Mouse (Mus musculus) heart, adult 2 months (tissue): ENCODE data around the gene Sectm1a. TPM values are rescaled to one million over a fixed set of nuclear protein-coding genes. Genes with fewer than 3 reads are reported as not detected.
A peak's percentile ranks its signal among the peaks of the same experiment; 100 is the strongest.

Experiments
- DNase-seq, 2 experiments: peaks; one replicate each; pipeline ENCODE4 v3.0.0; 2021
- H3K27ac ChIP-seq: fragments of 200-600 bp; 2 replicates; pipeline ENCODE4 v1.8.1; 2022
- H3K27me3 ChIP-seq: fragments of 200-500 bp; 2 replicates; pipeline ENCODE4 v1.6.1; 2012; ENCODE audit warnings: mild to moderate bottlenecking, low read length, inconsistent platforms, mixed read lengths; ENCODE audit not compliant: control insufficient read depth, insufficient read depth
- H3K36me3 ChIP-seq: fragments of 200-500 bp; 2 replicates; pipeline ENCODE4 v1.6.1; 2012; ENCODE audit warnings: low read length, inconsistent platforms; ENCODE audit not compliant: control insufficient read depth, insufficient read depth
- H3K4me1 ChIP-seq: fragments of 200-500 bp; 2 replicates; pipeline ENCODE4 v1.6.1; 2011; ENCODE audit warnings: low read length; ENCODE audit not compliant: control insufficient read depth, insufficient read depth
- H3K4me3 ChIP-seq: fragments of 200-600 bp; 2 replicates; pipeline ENCODE4 v1.8.1; 2022
- H3K79me2 ChIP-seq: fragments of 200-500 bp; replicated peaks from 2 replicates; pipeline ENCODE4 v1.6.1; 2012; ENCODE audit warnings: mild to moderate bottlenecking, inconsistent platforms, low read length, moderate library complexity, mixed read lengths; ENCODE audit not compliant: control insufficient read depth, insufficient read depth
- H3K9ac ChIP-seq: fragments of 200-500 bp; 2 replicates; pipeline ENCODE4 v1.6.1; 2012; ENCODE audit warnings: low read depth, mild to moderate bottlenecking, control low read depth, inconsistent platforms, low read length, mixed read lengths
- CTCF ChIP-seq: fragments of 200-600 bp; IDR thresholded peaks from 2 replicates; pipeline ENCODE4 v1.8.1; 2022; ENCODE audit warnings: antibody characterized with exemption, mild to moderate bottlenecking, moderate library complexity
- EP300 ChIP-seq: fragments of 200-500 bp; IDR thresholded peaks from 2 replicates; pipeline ENCODE4 v1.6.1; 2011; ENCODE audit warnings: low read depth, low read length, control low read depth; ENCODE audit not compliant: insufficient read depth
- POLR2A ChIP-seq: fragments of 200-500 bp; IDR thresholded peaks from 2 replicates; pipeline ENCODE4 v1.6.1; 2011; ENCODE audit warnings: mild to moderate bottlenecking, low read depth, low read length, control low read depth; ENCODE audit not compliant: insufficient read depth
- whole genome bisulfite sequencing: fragments of 180-500 bp; shearing (Covaris S2); methylation state at CpG from one replicate; pipeline ENCODE4 v1.1.7; 2018; 5-methylcytosine and 5-hydroxymethylcytosine counted together
- intact Hi-C: fragments of 180-260 bp; cut with DNase I; formaldehyde crosslinking; loops from one replicate; pipeline ENCODE4 v1.15.1; 2025
- long read RNA-seq: library from polyadenylated mRNA; stranded (forward); transcript quantifications from one replicate; pipeline ENCODE4 v2.0.0, GENCODE M21; 2021
- polyA plus RNA-seq: library from polyadenylated mRNA; depleted of rRNA; stranded (reverse); fragments of >200 nt; gene quantifications from 2 replicates; pipeline ENCODE4 v1.2.3, GENCODE M21; 2012; rRNA removed
- total RNA-seq, 2 experiments: library from RNA; stranded (reverse); gene quantifications; 2 replicates each; pipeline ENCODE4 v1.2.3; 2021

Sectm1a gene
- total RNA-seq (not detected), polyA plus RNA-seq (not detected in 2 replicates)
- long read RNA-seq, result 0 reads

DNA sequence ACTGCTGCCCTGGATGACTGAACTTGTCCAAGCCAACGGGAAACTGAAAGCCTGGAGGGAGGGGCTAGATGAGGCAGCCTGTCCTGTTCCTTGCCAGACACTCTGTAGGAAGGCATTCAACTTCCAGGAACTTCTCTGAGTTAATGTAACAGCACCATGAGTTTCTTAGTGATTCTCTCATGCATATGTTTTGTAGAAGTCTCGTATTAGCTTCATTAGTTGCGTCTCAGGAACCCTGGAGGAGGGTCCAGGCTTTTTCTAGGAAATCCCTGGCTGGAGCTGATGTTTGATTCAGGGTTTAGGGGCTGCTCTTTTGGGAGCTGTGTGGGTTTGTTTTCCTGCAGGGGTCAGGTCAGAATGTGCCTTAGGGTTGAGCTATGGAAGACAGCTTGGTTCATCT, at the start of gene Sectm1a:
Sectm1a (minus strand) TSS at position 101 of the 400 bp plus-strand sequence.
- no peak within 1 kb of the TSS for H3K4me3 ChIP-seq
- intact Hi-C loops, result no loop called here
- TF ChIP-seq POLR2A (no peak), EP300 (no peak), CTCF (no peak)
- DNase-seq, result no peak
- WGBS, result 72% methylated on average over 3 of the region's 3 CpGs
- H3K4me1 ChIP-seq, result no peaks in the 10 kb centered on the region
- no peaks in the 10 kb centered on the region for H3K27me3 ChIP-seq
- no peaks in the 10 kb centered on the region for H3K79me2 ChIP-seq
- no peak within 1 kb of the TSS for H3K27ac ChIP-seq
- H3K9ac ChIP-seq, result no peak within 1 kb of the TSS
- H3K36me3 ChIP-seq, result no peaks in the 10 kb centered on the region

DNA sequence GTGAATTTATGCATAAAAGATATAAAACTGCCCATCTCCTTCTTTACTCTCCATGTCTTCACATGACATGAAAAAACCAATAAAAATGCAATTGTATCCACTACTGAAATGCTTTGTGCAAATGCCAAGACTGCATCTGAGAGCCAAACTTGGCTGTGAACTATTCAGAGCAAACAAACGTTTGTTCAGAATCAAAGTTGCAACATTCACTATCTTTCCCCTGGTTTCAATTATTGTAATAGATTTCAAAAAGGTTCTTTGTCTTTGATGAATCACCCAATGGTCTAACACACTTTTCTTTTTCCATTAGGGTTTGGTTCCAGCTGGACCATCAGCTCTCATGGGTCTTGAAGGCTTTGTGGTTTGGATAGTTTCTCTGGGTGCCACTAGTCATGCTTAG, 48.6 kb upstream of the Sectm1a start:
- no peak overlapping the region for H3K4me3 ChIP-seq
- H3K79me2 ChIP-seq, result no peaks in the 10 kb centered on the region
- no peak overlapping the region for H3K9ac ChIP-seq
- no peak for DNase-seq
- TF ChIP-seq CTCF (no peak), POLR2A (no peak), EP300 (no peak)
- H3K27ac ChIP-seq, result no peak overlapping the region
- intact Hi-C loops, result no loop called here
- H3K36me3 ChIP-seq, result no peaks in the 10 kb centered on the region
- H3K27me3 ChIP-seq, result no peaks in the 10 kb centered on the region
- WGBS, result 62% methylated on average over 1 of the region's 1 CpGs
- no peaks in the 10 kb centered on the region for H3K4me1 ChIP-seq

DNA sequence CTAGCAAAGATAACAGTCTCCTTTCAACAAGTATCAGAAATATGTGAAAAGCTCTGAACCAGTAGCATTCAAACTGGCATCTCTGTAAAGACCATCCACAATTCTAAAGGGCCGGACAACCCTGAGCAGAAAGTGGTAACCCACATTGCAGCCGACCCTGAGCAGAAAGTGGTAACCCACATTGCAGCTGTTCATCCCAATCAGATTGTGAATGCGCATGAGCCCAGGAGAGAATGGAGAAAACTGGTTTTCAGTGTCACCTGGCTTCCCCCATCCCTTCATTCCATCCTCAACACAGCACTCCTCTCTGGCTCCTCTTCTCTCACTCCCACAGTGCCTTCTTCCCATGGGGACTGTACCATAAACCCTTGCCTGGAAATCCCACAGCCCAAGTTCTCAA, 46.4 kb upstream of the Sectm1a start:
- H3K36me3 ChIP-seq, result no peaks in the 10 kb centered on the region
- H3K9ac ChIP-seq, result no peak overlapping the region
- H3K27me3 ChIP-seq, result no peaks in the 10 kb centered on the region
- H3K79me2 ChIP-seq, result no peaks in the 10 kb centered on the region
- 92% methylated on average over 3 of the region's 3 CpGs for WGBS
- H3K27ac ChIP-seq, result no peak overlapping the region
- intact Hi-C loops, result no loop called here
- H3K4me1 ChIP-seq, result no peaks in the 10 kb centered on the region
- TF ChIP-seq EP300 (no peak), POLR2A (no peak), CTCF (no peak)
- H3K4me3 ChIP-seq, result no peak overlapping the region
- no peak for DNase-seq

DNA sequence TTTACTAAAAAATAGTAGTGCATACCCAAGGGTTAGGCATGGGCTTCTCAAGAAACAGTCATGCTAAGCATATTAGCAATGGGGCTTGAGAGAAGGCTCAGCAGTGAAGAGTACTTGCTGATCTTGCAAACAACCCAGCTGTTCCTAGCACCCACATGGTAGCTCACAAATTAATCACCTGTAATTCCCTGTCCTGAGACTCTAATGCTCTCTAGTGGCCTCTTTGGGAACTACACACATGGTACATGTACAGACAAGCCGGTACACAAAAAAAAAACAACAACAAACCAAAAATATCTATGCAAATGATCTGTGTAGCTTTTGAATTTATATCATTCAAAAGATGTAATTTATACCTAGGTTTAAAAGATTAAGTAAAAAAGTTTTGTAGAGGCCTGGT, 45.4 kb upstream of the Sectm1a start:
- Histone ChIP-seq H3K4me3 (no peak overlapping the region), H3K27ac (no peak overlapping the region), H3K79me2 (no peaks in the 10 kb centered on the region), H3K4me1 (no peaks in the 10 kb centered on the region; the same call in 1 of the 2 replicates), H3K36me3 (no peaks in the 10 kb centered on the region), H3K27me3 (no peaks in the 10 kb centered on the region), H3K9ac (no peak overlapping the region)
- no peak for DNase-seq
- 70% methylated on average over 1 of the region's 1 CpGs for WGBS
- TF ChIP-seq CTCF (peak; percentile 50), EP300 (no peak), POLR2A (no peak)
- intact Hi-C loops, result no loop called here

DNA sequence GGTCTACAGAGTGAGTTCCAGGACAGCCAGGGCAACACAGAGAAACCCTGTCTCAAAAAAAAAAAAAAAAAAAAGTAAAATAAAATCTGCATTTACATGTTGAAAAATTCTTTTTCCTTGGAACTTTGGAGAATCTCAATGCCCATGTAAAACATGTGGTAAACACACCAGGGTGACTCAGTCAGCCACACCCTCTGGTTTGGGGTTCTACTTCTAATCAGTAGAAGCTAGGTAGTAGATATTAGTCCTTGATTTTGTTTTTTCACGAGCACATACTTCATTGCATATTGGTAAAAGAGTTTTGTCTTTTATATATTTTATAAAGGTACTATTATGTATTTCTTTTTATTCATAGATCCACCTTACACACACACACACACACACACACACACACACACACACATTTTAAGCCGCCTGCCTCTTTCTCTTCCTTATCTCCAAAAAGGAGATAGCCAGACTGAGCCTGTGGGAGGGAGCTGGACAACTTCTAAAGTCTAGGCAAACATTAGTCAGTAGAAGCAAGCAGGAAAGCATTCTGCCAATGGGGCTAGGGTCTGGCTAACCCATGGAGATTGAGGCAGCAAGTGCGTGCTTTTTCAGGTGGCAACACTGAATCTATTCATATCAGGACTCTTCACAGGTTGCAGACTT, 44.6 kb upstream of the Sectm1a start:
- Histone ChIP-seq H3K27me3 (no peaks in the 10 kb centered on the region), H3K36me3 (no peaks in the 10 kb centered on the region), H3K4me1 (no peaks in the 10 kb centered on the region; the same call in 1 of the 2 replicates), H3K9ac (no peak overlapping the region), H3K4me3 (no peak overlapping the region), H3K79me2 (no peaks in the 10 kb centered on the region), H3K27ac (no peak overlapping the region)
- 61% methylated on average over 3 of the region's 3 CpGs for WGBS
- no peak for DNase-seq
- TF ChIP-seq POLR2A (no peak), EP300 (no peak), CTCF (no peak)
- intact Hi-C loops, result no loop called here

DNA sequence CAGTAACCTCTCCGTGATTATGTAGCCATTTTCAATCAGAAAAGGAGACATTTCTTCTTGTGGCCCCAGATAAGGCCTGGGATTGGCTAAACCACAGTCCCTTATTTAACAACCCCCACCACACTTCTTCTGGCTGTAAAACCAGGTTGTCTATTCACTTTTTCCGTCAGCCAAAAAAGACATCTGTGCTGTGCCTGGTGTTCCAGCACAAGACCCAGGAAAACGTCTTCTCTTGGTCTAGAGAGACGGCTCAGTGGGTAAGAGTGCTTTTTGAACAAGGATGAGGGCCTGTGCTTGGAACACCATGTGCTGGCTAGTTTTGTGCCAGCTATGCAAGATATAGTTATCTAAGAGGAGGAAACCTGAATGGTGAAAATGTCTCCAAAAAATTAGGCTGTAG, 42.4 kb upstream of the Sectm1a start:
- no peaks in the 10 kb centered on the region for H3K27me3 ChIP-seq
- TF ChIP-seq CTCF (no peak), POLR2A (no peak)
- no peak overlapping the region for H3K4me3 ChIP-seq
- H3K27ac ChIP-seq, result no peak overlapping the region
- WGBS, result 85% methylated on average over 4 of the region's 4 CpGs
- no peak overlapping the region for H3K9ac ChIP-seq
- no peak for DNase-seq
- no peaks in the 10 kb centered on the region for H3K79me2 ChIP-seq
- no peaks in the 10 kb centered on the region; the same call in 1 of the 2 replicates for H3K4me1 ChIP-seq
- no peaks in the 10 kb centered on the region for H3K36me3 ChIP-seq
- intact Hi-C loops, result no loop called here
